Mouse (Mus musculus): Measurements from ENCODE around the gene Mettl8. TPM values are rescaled to one million over a fixed set of nuclear protein-coding genes. Genes with fewer than 3 reads are reported as not detected.
A peak's percentile ranks its signal among the peaks of the same experiment; 100 is the strongest.

The Mettl8 gene
- total RNA-seq, 2 experiments from 2014 or later, result 4.7 to 6.1 TPM

DNA sequence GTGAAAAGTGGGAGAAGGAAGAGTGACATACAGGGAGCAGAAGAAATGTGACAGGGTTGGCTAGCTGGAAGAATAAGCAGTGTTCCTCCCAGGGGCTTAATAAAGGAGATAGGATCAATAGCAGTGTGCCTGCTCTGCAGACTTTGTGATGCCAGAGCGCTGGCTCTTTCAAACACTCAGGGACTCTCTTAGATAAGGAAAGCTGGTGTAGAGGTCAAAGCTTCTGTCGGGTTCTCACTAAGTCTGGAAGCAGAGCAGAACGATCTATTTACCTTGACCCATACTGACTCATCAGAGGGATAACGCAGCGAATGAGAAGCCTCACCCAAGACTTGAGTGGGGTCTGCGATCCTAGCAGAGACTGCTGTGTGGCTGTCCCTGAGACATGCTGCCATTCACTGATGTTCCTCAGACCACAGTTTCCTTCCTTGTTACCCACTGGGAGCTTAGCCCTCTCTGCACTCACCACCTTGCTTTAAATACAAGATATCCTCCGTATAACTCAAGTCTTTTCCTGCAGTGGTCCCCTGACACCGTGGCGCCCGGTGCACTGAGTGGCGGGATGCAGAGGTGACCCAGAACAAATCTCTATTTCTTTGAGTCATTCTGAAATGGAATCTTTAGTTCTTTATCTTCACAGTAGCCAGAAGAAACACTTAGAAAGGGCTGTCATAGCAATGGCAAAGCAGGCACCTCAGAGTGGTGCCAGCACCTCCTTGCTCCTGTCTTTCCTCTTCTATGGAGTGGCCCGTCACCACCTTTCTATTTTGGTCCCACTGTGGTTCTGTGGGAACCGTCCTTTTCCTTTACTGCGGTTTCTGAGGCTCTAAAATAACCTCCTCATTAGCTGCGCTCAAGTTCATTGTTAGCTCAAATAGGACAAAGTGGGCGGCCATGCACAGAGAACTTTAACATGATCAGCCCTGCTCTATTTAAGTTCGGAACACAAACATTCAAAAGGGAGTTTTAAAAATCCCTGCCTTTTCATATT, 65.9 kb downstream of the Mettl8 start:
- peak; percentile 56 to 62 for DNase-seq

DNA sequence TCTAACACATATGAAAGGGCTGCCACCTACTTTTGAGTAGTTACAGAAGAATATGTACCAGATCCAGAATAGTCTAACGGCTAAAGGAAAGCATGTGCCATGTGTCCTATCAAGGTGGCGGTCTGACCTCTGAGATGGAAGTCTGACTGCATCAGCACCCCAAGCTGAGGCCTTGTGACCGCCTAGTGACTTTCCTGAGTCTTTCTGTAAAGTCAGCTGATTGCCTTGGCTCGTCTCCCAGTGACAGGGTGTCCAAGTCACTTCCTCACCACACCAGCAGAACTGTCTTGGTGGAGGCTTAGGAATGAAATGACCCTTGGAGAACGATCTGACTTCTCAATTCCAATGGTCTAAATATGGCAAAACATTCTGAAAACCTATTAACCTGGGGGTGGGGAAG, 77.1 kb downstream of the Mettl8 start:
- DNase-seq, result peak; percentile 71 to 88

DNA sequence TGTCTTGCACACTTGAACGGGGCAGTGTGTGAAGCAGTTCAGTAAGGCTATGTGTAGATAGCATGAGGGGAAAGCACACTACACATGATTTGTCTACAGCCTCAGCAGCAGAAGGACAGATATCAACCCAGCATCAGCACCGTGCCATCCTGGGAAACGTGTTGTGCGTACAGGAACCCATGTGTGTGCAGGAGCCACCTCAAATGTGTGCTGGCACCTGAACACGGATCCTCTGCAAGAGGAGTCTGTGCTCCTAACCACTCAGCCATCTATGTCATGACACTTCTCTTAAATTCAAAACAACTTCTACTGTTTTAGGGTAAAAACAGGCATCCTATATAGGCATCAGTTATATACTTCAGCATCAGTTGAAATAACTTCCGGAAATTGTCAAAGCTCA, 80.6 kb downstream of the Mettl8 start:
- DNase-seq, result no peak

DNA sequence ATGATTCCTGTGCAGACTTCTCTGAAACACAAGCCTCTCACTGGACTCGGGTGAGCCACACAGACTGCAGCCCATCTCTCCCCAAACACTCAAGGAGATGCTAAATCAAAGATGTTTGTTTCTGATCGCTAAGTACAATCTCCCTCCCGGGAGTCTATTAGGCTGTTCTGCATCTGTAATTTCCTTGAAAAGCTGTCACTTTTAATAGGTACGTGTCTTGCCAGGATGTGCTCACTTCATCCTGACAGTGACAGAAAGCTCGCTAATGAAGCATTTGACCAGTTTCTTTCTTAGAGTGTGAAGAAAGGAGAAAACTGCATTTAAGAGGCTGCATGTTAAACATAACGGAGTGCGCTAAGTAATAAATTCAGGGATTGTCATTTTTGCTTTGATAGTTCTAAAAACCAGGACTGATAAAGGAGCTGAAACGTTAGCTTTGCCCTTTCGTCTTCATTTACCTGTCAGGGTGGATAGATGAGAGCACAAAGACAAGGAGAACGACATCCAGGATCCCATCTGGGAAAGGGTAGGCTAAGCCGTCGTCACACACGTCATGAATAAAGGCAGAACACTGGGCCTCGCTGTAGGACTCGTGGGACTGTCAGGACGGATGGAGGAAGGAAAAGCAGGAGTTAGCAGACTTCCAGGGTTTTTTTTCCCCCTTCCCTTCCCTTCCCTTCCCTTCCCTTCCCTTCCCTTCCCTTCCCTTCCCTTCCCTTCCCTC, 82.4 kb downstream of the Mettl8 start:
- DNase-seq, result no peak

DNA sequence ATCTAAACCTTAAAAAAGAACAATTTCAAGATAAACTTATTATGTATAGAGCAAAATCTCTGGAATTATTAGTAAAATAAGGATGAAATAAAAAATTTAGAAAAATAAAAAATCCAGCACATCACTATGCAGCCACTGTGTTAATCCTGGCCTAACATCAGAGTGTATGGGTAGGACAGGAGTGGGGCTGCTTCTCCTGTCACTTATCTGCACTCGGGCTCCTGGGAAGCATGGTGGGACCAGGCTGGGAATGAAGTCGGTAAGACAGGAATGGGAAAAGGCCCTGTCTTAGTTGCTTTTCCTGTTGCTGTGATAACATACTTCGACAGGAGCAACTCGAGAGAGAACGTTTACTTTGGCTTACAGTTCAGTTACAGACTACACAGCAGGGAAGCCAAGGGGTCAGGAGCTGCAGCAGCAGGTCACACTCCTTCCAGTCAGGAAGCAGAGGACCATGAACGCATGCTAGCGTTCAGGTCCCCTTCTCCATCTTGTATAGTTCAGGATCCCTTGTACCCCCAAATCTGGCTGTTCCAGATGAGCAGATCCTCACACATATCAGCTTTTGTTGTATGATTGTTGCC, 85.1 kb downstream of the Mettl8 start:
- no peak for DNase-seq

DNA sequence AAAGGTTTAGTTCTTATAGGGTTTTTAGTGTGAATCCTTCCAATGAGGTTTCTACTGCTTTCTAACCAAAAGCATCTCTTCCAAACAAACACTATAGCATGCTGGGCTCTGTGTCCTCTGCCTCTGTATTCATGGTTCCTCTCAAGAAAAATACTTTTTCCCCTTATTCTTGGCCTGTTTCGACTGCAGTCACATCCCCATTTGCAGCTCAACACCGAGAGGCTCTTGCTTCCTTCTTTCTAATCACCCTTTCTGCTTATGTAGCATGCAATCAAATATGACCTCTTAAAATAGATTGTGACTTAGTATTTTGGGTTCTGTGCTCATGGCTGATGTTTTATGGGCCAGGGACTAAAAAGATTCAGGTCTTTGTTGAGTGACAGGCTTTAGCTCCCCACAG, 87.1 kb downstream of the Mettl8 start:
- DNase-seq, result no peak

DNA sequence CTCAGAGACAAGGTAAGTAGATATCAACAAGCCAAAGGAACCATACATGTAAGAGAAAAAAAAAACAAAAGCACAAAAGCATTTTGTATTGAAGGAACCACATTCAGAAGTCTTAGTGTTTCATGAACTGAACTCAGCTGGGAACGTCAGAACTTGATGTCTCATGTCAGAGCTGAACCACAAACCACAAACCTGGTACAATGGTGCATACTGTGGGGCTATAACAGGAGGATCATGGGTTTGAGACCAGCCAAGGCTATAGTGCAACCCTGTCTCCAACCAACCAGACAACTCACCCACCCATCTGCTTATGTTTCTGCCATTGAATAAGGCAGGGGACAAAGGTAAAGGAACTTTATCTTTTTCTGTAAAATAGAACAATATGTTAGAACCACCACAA, 88.2 kb downstream of the Mettl8 start:
- DNase-seq, result no peak

DNA sequence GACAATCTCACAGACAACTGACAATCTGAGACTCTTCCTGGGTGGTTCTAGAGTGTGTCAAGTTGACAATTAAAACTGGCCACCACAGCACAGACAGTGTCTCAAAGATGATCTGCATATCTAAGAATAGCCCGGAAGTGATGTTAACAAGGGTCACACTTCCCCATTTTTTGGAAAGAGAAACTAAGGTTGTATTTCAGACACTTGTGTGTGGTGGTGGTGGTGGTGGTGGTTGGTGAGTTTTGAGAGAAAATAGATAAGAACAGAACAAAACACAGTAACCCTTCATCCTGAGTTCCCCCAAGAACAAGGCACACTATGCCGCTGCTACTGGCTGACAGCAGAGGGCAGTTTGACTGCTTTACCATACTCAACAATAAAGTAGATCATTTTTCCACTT, 90.6 kb downstream of the Mettl8 start:
- DNase-seq, result no peak

DNA sequence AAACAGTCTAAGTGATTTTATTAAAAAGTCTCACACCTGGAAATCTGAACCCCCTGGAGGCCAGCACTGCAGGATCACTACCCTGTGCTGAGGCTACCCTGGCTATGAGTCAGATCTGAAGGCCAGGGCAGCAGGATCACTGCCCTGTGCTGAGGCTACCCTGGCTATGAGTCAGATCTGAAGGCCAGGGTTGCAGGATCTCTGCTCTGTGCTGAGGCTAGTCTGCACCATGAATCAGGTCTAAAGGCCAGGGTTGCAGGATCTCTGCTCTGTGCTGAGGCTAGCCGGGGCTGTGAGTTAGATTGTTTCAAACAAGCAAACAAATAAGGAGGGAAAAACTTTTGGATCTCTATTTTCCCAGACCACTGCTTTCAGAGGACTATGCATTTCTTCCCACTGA, 92.5 kb downstream of the Mettl8 start:
- DNase-seq, result no peak

DNA sequence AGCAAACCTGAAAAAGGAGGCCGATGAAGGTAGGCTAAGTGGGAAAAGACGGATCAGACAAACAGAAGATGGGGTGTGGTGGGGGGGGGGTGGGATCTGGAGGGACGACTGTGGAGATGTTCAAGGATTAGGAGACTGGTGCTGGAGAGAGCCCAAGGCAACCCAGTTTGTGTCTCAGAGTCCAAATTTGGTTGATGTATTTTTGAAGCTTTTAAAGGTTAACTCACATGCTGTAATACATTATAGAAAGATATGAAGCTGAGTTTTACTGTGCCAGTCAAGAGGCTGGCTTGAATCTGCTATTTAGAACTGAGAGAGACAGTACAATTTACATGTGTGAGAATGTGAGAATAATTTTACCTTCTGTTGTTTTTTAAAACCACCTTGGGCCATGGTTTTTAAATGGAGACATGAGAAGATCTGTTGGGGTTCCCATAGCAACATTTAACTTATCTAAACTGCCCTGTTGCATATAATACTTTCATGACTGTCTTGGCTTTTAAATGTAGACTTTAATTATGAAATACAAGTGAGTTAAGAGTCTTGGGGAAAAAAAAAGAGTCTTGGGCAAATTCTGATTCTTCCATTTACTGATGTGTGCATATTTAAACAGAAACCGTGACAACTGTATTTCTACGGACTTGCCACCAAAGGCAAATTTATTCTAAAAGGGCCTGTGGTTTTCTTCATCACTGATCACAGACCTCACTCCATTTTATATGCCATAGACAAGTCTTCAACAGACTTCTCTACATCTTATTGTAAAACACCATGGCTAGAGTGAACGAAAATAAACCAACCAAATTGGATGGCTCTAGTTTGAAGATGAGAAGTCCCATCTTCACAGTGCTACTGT, 94.1 kb downstream of the Mettl8 start:
- DNase-seq, result no peak

DNA sequence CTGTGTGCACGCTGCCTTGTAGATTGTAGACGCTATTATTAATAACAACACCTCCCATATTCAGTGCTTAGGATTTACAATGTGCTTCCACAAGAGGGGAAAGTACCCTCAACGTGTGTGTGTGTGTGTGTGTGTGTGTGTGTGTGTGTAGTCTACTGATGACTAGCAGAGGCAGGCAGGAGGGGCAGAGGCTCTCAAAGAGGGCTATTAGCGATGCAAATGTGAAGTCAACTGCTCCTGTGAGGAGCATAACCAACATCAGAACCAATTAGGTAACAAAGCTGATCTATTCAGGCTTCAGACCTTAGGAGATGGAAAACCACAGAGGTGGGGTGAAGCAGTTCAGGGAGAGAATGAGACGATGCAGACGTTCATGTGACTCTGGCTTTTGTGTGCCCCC, 95.3 kb downstream of the Mettl8 start:
- DNase-seq, result no peak

DNA sequence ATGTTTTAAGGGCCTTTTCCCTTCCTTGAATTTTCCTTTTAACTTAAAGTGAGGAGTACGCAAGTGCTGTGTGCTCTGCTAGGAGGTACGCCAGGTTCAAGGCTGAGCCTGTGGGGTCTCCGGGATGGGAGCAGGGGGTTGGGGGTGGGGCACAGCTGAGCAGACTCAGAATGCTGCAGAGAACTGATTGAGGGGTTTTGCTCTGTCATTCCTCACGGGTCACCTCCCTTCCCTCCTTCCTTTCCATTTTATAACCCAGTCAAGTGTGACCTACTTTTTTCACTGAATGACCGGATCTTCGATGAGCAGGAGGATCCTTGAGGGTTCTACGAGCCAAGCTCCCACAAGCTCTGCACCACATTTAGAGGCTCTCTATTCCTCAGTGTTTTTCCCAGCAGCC, 96.0 kb downstream of the Mettl8 start:
- no peak for DNase-seq

DNA sequence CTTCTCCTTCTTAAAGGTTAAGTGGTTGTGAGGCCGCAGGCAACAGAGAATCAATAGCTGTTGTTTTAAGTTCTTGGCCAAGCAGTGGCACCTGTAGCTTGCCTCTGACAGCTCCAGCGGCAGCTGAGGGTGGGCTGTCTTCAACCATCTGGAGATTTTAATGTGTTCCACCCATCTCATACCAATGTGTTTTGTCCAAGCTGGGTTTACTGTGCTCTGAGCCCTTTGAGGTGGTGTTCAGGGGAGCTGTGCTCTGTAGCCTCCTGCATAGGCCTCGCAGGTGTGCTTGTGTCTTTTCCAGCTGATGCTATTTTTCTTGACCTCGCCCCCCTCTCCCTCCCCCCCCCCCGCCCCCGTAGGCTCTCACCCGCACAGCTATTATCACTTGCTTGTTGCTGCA, 96.8 kb downstream of the Mettl8 start:
- DNase-seq, result no peak

DNA sequence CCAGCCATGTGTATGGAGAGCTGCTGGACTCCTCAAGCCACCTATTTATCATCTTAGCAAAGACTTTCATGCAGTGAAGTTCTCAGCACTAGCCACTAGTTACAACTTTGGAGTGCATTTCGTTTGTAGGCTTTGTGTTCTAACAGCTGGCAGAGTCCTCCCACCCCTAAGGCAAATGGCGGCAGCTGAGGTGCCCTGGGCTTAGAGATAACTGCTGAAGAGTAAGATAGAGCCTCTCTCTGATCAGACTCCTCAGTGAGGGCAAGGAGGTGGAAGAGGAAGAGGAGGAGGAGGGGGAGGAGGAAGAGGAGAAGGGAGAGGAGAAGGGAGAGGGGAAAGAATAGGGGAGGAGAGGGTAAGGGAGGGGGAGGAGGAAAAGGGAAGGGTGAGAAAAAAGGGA, 101.8 kb downstream of the Mettl8 start:
- DNase-seq, result no peak

DNA sequence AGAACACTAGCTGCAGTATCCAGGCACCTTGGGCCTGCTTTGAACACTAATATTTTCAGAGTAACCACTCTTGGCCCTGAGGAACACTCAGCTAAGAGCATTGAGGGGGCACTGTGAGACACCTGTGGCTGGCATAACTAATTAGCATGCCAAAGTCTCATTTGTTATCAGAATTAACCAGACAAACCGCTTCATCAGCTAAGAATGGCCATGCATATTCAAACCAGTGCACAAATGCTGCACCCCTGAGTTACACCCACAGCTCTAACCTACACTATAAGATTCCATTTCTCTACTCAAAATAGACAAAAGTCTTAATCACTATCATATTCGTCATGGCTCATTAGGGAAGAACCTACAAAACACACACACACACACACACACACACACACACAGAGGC, 103.4 kb downstream of the Mettl8 start:
- DNase-seq, result no peak

DNA sequence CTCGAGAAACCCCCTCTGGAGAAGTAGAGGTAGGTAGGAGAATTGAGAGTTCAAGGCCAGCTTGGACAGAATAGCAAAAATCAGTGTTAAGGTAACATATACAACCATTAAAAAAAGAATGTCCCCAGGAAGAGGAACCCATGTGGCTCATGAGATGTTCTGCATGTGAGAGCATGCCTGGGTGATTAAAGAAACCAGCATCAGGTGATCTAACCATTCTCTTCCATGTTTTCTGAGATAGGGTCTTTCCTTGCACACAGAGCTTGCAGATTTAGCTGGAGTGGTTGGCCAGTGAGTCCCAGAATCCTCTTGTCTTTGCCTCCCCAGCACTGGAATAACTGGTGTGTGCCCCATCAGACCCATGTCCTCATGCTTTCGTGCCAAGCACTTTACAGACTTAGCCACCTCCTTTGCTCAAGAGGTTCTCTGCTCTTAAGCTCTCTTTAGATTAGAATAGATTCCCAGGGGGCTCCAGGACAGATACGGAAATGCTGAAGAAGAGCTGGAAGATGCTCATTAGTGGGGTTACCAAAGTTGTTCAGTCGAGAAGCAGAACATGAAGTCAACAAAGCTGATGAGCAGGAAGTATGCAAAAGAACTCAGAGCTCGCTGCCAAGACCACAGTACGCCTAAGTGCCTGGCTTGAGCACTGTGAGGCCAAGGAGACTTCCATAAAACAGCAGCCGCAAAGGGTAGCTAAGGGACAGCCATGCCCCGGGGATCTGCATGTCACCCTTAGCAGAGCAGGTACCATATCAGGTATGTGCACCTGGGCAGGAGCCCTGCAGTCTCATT, 110.7 kb downstream of the Mettl8 start:
- no peak for DNase-seq

DNA sequence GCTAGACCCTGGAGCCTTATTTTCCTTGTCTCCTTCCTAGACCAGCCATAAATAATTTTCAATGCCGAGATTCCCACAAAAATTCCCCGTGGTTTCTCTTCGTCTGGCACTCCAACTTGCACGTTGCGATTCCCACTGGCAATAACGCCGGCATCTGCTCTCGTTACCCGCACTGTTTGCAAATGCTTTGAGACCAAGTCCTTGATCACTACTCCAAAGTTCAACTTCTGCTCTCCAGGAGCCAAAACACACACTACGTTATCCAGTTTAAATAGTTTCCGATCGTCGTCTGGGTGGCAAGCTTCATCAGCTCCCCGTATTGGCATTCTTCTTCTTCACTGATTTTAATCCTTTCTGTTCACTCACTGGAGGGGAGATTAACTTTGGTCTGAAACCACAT, 114.6 kb downstream of the Mettl8 start:
- DNase-seq, result no peak

DNA sequence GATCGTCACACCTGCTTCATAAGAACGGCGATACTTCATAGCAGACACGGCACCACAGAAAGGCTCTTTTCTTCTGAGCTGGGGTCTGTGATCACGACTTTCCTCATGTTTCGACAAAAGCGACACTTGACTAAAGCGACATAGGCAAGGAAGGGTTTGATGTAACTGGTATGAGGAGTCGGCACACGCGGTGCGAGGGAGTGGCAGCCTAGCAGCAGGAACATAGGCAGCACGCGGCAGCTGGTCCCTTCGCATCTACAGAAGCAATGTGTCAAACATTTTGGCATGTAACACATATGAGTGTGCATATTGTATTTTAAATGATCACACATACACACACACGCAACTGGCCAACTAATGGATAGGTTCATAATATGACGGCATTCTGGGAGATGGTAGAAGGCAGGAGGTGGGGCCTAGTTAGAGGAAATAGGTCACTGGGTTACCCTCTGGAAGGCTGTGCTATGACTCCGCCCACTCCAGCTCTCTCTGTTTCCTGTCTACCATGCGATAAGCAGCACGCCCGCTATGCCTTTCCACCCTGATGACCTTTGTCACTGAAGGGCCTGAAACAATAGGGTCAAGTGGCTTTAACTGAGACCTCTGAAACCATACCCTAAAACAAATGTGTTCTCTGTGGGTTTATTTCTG, 116.4 kb downstream of the Mettl8 start:
- no peak for DNase-seq

DNA sequence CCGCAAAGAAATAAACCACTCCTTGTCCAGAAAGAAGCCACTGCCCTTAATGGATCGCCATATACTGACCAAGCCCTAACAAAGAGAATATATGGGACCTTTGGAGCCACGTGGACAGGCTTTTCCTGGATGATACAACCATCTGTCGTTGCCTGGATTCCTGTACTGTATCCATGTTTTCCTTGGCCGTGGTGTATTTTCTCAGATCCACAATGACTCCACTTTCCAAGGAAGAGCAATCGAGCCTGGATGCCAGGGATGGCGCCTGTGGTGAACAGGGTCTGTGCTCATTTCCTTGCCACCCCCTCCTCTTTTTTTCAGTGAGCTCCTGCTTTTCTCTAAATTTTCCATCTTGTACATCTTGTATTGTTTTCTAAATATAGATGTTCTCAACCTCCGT, 120.6 kb downstream of the Mettl8 start:
- no peak for DNase-seq

DNA sequence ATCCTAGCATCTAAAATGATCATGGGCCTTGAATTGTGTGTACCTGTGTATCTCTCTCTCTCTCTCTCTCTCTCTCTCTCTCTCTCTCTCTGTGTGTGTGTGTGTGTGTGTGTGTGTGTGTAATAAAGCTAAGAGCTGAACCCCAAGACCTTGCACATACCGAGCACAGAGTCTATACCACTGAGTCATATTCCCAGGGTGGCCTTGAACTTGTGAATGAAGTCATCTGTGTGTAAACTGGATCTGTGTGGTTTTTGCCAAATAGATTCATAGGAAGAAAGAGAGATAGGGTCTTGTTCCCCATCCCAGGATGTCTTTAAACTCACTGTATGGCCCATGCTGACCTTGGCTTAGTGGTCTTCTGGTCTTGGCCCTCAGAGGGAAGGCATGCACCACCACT, 121.9 kb downstream of the Mettl8 start:
- DNase-seq, result no peak

DNA sequence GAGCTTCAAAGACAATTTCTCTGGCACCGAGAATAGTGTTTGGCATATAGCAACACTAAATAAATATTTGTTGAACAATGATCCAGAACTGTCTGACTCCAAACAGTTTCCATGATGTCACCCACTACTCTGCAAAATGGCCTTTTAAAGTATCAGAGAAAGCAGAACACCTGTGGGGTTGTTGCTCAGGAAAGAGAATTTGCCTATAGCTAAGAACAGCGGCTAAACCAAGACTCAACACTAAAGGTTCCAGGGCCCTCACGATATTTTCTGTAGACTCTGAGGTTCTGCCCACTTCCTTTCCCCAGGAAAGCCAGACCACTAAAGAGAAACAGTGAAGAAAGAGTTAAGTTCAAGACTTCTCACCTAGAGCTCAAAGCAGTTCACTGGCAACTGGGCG, 122.4 kb downstream of the Mettl8 start:
- no peak for DNase-seq
